Mouse (Mus musculus) stomach, postnatal 0 days (tissue): Measurements from ENCODE around the gene Syt8. TPM values are rescaled to one million over a fixed set of nuclear protein-coding genes. Genes with fewer than 3 reads are reported as not detected.

Experiments
- ATAC-seq: fragments of 200-750 bp; cut with Nextera tagmentation; 2 replicates; pipeline ENCODE4 v1.8.0; 2017; ENCODE audit not compliant: low FRiP score, low TSS enrichment
- DNase-seq: peaks from one replicate; pipeline ENCODE4 v3.0.0-alpha.2; 2016; ENCODE audit warnings: low spot score
- H3K27ac ChIP-seq: fragments of 300-500 bp; sonication (generic); replicated peaks from 2 replicates; pipeline ENCODE4 v1.5.1; 2014; ENCODE audit warnings: mild to moderate bottlenecking, control low read depth
- H3K27me3 ChIP-seq: fragments of 300-500 bp; sonication (generic); 2 replicates; pipeline ENCODE4 v1.6.1; 2014; ENCODE audit warnings: low read length; ENCODE audit not compliant: control insufficient read depth, insufficient read depth
- H3K36me3 ChIP-seq: fragments of 300-500 bp; sonication (generic); 2 replicates; pipeline ENCODE4 v1.6.1; 2014; ENCODE audit warnings: low read length, mixed read lengths; ENCODE audit not compliant: control insufficient read depth, insufficient read depth
- H3K4me1 ChIP-seq: fragments of 300-500 bp; sonication (generic); replicated peaks from 2 replicates; pipeline ENCODE4 v1.6.1; 2014; ENCODE audit warnings: antibody characterized with exemption; ENCODE audit not compliant: control insufficient read depth, insufficient read depth
- H3K4me2 ChIP-seq: fragments of 300-500 bp; sonication (generic); replicated peaks from 2 replicates; pipeline ENCODE4 v1.6.1; 2014; ENCODE audit warnings: low read depth, mild to moderate bottlenecking, control low read depth, moderate library complexity
- H3K4me3 ChIP-seq: fragments of 300-500 bp; sonication (generic); 2 replicates; pipeline ENCODE4 v1.5.1; 2014; ENCODE audit warnings: low read depth, low read length, control low read depth
- H3K9ac ChIP-seq: fragments of 300-500 bp; sonication (generic); 2 replicates; pipeline ENCODE4 v1.6.1; 2014; ENCODE audit warnings: mild to moderate bottlenecking, low read length, control low read depth, mixed read lengths
- H3K9me3 ChIP-seq: fragments of 300-500 bp; sonication (generic); 2 replicates; pipeline ENCODE4 v1.6.1; 2016; ENCODE audit warnings: low read length; ENCODE audit not compliant: control insufficient read depth
- CTCF ChIP-seq: IDR thresholded peaks from 2 replicates; pipeline ENCODE4 v1.5.1; 2016; ENCODE audit warnings: antibody characterized with exemption, low read depth, mild to moderate bottlenecking, moderate library complexity
- EP300 ChIP-seq: optimal IDR thresholded peaks from 2 replicates; pipeline ENCODE3; 2016; ENCODE audit warnings: antibody characterized with exemption
- WGBS: fragments of 180-500 bp; shearing (Covaris S2); extraction: QIAGEN DNeasy Blood & Tissue Kit; methylation state at CpG from one replicate; pipeline ENCODE4 v1.1.7; 2014; 5-methylcytosine and 5-hydroxymethylcytosine counted together
- polyA plus RNA-seq: library from polyadenylated mRNA; unstranded; fragments of >200 nt; fragmentation: Nextera tagmentation; extraction: Ambion mirVana; gene quantifications from 2 replicates; pipeline ENCODE4 v1.2.1, GENCODE M21; 2015

The Syt8 gene
- polyA plus RNA-seq, 1 experiment from 2014 or later: 70.7 TPM

GRCm38 (mm10) chr7:142470808-142471413, 36.3 kb downstream of the Syt8 start:
- peak overlapping the region; percentile 40; the same call in 1 of the 2 replicates for H3K4me2 ChIP-seq
- peaks cover 8% of the 10 kb centered on the region for H3K4me1 ChIP-seq
- H3K36me3 ChIP-seq: no peaks in the 10 kb centered on the region
- peak overlapping the region; percentile 45; the same call in 1 of the 2 replicates for H3K9ac ChIP-seq
- H3K27ac ChIP-seq: peak overlapping the region; percentile 97
- peak; percentile 68 for ATAC-seq
- no peaks in the 10 kb centered on the region for H3K27me3 ChIP-seq
- no peak overlapping the region for H3K4me3 ChIP-seq
- 18% methylated on average over 4 of the region's 4 CpGs for WGBS
- no peak for TF ChIP-seq CTCF
- no peak for TF ChIP-seq EP300
- no peaks in the 10 kb centered on the region for H3K9me3 ChIP-seq
- peak; percentile 51 for DNase-seq

GRCm38 (mm10) chr7:142471414-142471861, 36.8 kb downstream of the Syt8 start:
- 35% methylated on average over 6 of the region's 6 CpGs for WGBS
- TF ChIP-seq EP300 (no peak), CTCF (no peak)
- ATAC-seq (0 out of 2 replicates have a peak, but pooled peaks have one; percentile 20), DNase-seq (no peak)
- Histone ChIP-seq H3K9ac (peak overlapping the region; percentile 57), H3K4me3 (0 out of 2 replicates have a peak overlapping the region, but pooled peaks have one; percentile 17), H3K4me1 (peaks cover 8% of the 10 kb centered on the region), H3K4me2 (peak overlapping the region; percentile 40), H3K27ac (peak overlapping the region; percentile 97), H3K36me3 (no peaks in the 10 kb centered on the region), H3K27me3 (no peaks in the 10 kb centered on the region), H3K9me3 (no peaks in the 10 kb centered on the region)

GRCm38 (mm10) chr7:142471884-142472570, 37.4 kb downstream of the Syt8 start:
- H3K4me3 ChIP-seq: peak overlapping the region; percentile 17
- no peaks in the 10 kb centered on the region for H3K27me3 ChIP-seq
- H3K9ac ChIP-seq: peak overlapping the region; percentile 57
- TF ChIP-seq CTCF (no peak), EP300 (no peak)
- peaks cover 8% of the 10 kb centered on the region for H3K4me1 ChIP-seq
- ATAC-seq: no peak
- 38% methylated on average over 15 of the region's 15 CpGs for WGBS
- peak; percentile 10 for DNase-seq
- no peaks in the 10 kb centered on the region for H3K9me3 ChIP-seq
- no peaks in the 10 kb centered on the region for H3K36me3 ChIP-seq
- peak overlapping the region; percentile 97 for H3K27ac ChIP-seq
- H3K4me2 ChIP-seq: peak overlapping the region; percentile 40

GRCm38 (mm10) chr7:142472936-142473335, 38.3 kb downstream of the Syt8 start:
- Histone ChIP-seq H3K36me3 (no peaks in the 10 kb centered on the region), H3K4me3 (peak overlapping the region; percentile 8; the same call in 1 of the 2 replicates), H3K9ac (peak overlapping the region; percentile 35), H3K4me2 (peak overlapping the region; percentile 40), H3K9me3 (no peaks in the 10 kb centered on the region), H3K4me1 (peaks cover 8% of the 10 kb centered on the region), H3K27me3 (no peaks in the 10 kb centered on the region), H3K27ac (peak overlapping the region; percentile 97)
- ATAC-seq (no peak), DNase-seq (no peak)
- TF ChIP-seq CTCF (no peak), EP300 (no peak)
- 73% methylated on average over 4 of the region's 4 CpGs for WGBS

DNA sequence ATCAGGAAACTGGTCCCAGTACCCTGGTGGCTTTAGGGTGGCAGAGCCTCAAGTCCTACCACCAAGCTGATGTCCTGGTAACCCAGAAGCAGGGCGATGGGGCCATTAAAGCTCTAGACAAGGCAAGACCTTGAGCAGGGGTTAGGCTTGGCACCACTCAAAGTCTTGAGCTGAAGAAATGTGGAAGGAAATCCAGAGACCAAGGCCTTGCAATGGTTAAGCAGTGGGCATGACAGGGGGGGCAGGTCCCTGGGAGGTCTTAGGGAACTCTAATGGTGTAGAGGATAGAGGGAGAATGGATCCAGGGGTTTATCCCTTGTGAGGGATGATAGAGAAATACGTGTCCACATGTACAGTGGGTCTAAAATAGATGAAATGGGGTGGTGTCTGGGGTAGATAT, 38.8 kb downstream of the Syt8 start:
- H3K27ac ChIP-seq: peak overlapping the region; percentile 97
- H3K36me3 ChIP-seq: no peaks in the 10 kb centered on the region
- H3K4me2 ChIP-seq: peak overlapping the region; percentile 40
- no peaks in the 10 kb centered on the region for H3K9me3 ChIP-seq
- H3K4me1 ChIP-seq: peaks cover 8% of the 10 kb centered on the region
- DNase-seq: no peak
- H3K27me3 ChIP-seq: no peaks in the 10 kb centered on the region
- ATAC-seq: no peak
- peak overlapping the region; percentile 8; the same call in 1 of the 2 replicates for H3K4me3 ChIP-seq
- H3K9ac ChIP-seq: 0 out of 2 replicates have a peak overlapping the region, but pooled peaks have one; percentile 23
- WGBS: 73% methylated on average over 2 of the region's 2 CpGs
- TF ChIP-seq EP300: no peak
- no peak for TF ChIP-seq CTCF

DNA sequence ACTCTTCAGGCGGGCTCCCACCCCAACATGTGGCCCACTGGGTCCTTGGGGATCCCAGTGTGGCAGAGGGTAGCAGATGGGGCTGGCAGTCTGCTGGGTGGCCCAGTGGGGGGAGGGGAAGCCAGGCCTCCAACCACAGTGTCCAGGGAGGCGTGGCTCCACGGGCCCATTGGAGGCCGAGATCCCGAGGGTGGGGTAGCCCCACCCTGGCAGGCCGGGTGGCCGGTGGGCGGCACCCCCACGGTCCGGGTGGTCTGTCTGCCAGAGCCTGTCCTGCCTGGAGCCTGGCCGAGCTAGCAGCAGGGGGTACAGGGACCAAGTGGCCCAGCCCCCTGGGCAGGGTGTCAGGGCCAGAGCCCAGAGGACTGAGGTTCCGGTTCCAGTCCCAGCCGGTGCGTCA, 40.1 kb downstream of the Syt8 start:
- no peaks in the 10 kb centered on the region for H3K27me3 ChIP-seq
- H3K27ac ChIP-seq: peak overlapping the region; percentile 97
- peak overlapping the region; percentile 51 for H3K4me3 ChIP-seq
- no peaks in the 10 kb centered on the region for H3K36me3 ChIP-seq
- peaks cover 8% of the 10 kb centered on the region for H3K4me1 ChIP-seq
- H3K9me3 ChIP-seq: no peaks in the 10 kb centered on the region
- ATAC-seq (peak; percentile 67), DNase-seq (peak; percentile 46)
- peak overlapping the region; percentile 60 for H3K4me2 ChIP-seq
- 31% methylated on average over 13 of the region's 14 CpGs for WGBS
- H3K9ac ChIP-seq: peak overlapping the region; percentile 82
- TF ChIP-seq CTCF: no peak
- no peak for TF ChIP-seq EP300
